Mouse (Mus musculus) neural tube, embryonic 12.5 days (tissue): ENCODE data around the gene Myo1d. TPM values are rescaled to one million over a fixed set of nuclear protein-coding genes. Genes with fewer than 3 reads are reported as not detected.
"Not testable (repeated sequence)": the region's sequence is repeated elsewhere in the genome, so short reads cannot be mapped to it uniquely, and the experiment has no call there.

Experiments
- ATAC-seq: fragments of 200-750 bp; cut with Nextera tagmentation; 2 replicates; pipeline ENCODE4 v1.8.0; 2017; ENCODE audit warnings: low read depth, mild to moderate bottlenecking, moderate TSS enrichment, moderate library complexity; ENCODE audit not compliant: low FRiP score
- H3K27ac ChIP-seq: fragments of 300-500 bp; sonication (generic); 2 replicates; pipeline ENCODE4 v1.5.1; 2016
- H3K27me3 ChIP-seq: fragments of 300-500 bp; sonication (generic); replicated peaks from 2 replicates; pipeline ENCODE4 v1.6.1; 2016; ENCODE audit warnings: mild to moderate bottlenecking
- H3K36me3 ChIP-seq: fragments of 300-500 bp; sonication (generic); 2 replicates; pipeline ENCODE4 v1.6.1; 2016; ENCODE audit warnings: mild to moderate bottlenecking
- H3K4me1 ChIP-seq: fragments of 300-500 bp; sonication (generic); 2 replicates; pipeline ENCODE4 v1.6.1; 2016
- H3K4me2 ChIP-seq: fragments of 300-500 bp; sonication (generic); replicated peaks from 2 replicates; pipeline ENCODE4 v1.6.1; 2016; ENCODE audit warnings: mild to moderate bottlenecking
- H3K4me3 ChIP-seq: fragments of 300-500 bp; sonication (generic); 2 replicates; pipeline ENCODE4 v1.5.1; 2016
- H3K9ac ChIP-seq: fragments of 300-500 bp; sonication (generic); 2 replicates; pipeline ENCODE4 v1.6.1; 2016; ENCODE audit warnings: mild to moderate bottlenecking
- H3K9me3 ChIP-seq: fragments of 300-500 bp; sonication (generic); 2 replicates; pipeline ENCODE4 v1.6.1; 2016; ENCODE audit warnings: mild to moderate bottlenecking
- WGBS: fragments of 180-500 bp; shearing (Covaris S2); methylation state at CpG from one replicate; pipeline ENCODE4 v1.1.7; 2016; 5-methylcytosine and 5-hydroxymethylcytosine counted together
- polyA plus RNA-seq: library from polyadenylated mRNA; unstranded; fragments of >200 nt; fragmentation: Nextera tagmentation; extraction: Ambion mirVana; gene quantifications from 2 replicates; pipeline ENCODE4 v1.2.1, GENCODE M21; 2016

The Myo1d gene
- polyA plus RNA-seq, 1 experiment from 2014 or later = 2.2 TPM

- H3K9ac ChIP-seq, H3K4me1 ChIP-seq, ATAC-seq, H3K27me3 ChIP-seq, H3K4me2 ChIP-seq, H3K9me3 ChIP-seq, H3K4me3 ChIP-seq, H3K27ac ChIP-seq: not testable (repeated sequence)
- H3K36me3 ChIP-seq = peaks cover 77% of the 10 kb centered on the region
- WGBS = 91% methylated on average over 4 of the region's 4 CpGs
These were observed 316.2 kb downstream of the Myo1d start for GRCm38 (mm10) chr11:80463605-80464130.

GRCm38 (mm10) chr11:80453198-80453597 lies 326.6 kb downstream of the Myo1d start:
- H3K4me3 ChIP-seq = no peak overlapping the region
- H3K27ac ChIP-seq = no peak overlapping the region
- H3K4me1 ChIP-seq = no peaks in the 10 kb centered on the region
- H3K36me3 ChIP-seq = peaks cover 39% of the 10 kb centered on the region
- H3K27me3 ChIP-seq = no peaks in the 10 kb centered on the region
- H3K4me2 ChIP-seq = no peak overlapping the region
- H3K9me3 ChIP-seq = no peaks in the 10 kb centered on the region
- no peak for ATAC-seq
- 100% methylated on average over 1 of the region's 1 CpGs for WGBS
- H3K9ac ChIP-seq = no peak overlapping the region

- no peak for ATAC-seq
- 89% methylated on average over 3 of the region's 3 CpGs for WGBS
- peaks cover 38% of the 10 kb centered on the region for H3K36me3 ChIP-seq
These were observed 327.6 kb downstream of the Myo1d start for GRCm38 (mm10) chr11:80452242-80452641.

GRCm38 (mm10) chr11:80449859-80450258 lies 330.0 kb downstream of the Myo1d start:
- H3K9me3 ChIP-seq = no peaks in the 10 kb centered on the region
- no peaks in the 10 kb centered on the region for H3K27me3 ChIP-seq
- WGBS = 93% methylated on average over 2 of the region's 2 CpGs
- no peak overlapping the region for H3K4me2 ChIP-seq
- no peak overlapping the region for H3K27ac ChIP-seq
- H3K4me3 ChIP-seq = no peak overlapping the region
- no peaks in the 10 kb centered on the region for H3K4me1 ChIP-seq
- no peak overlapping the region for H3K9ac ChIP-seq
- H3K36me3 ChIP-seq = peaks cover 49% of the 10 kb centered on the region
- ATAC-seq = no peak

More at GRCm38 (mm10) chr11:80452242-80452641, 327.6 kb downstream of the Myo1d start:
- no peak overlapping the region for H3K4me3 ChIP-seq
- no peak overlapping the region for H3K9ac ChIP-seq
- no peaks in the 10 kb centered on the region for H3K27me3 ChIP-seq
- no peaks in the 10 kb centered on the region for H3K9me3 ChIP-seq
- no peak overlapping the region for H3K27ac ChIP-seq
- H3K4me2 ChIP-seq = no peak overlapping the region
- no peaks in the 10 kb centered on the region for H3K4me1 ChIP-seq

GRCm38 (mm10) chr11:80446916-80447315 lies 332.9 kb downstream of the Myo1d start:
- Histone ChIP-seq H3K27me3 (no peaks in the 10 kb centered on the region), H3K27ac (no peak overlapping the region), H3K4me2 (no peak overlapping the region), H3K9me3 (no peaks in the 10 kb centered on the region), H3K4me3 (no peak overlapping the region), H3K4me1 (no peaks in the 10 kb centered on the region), H3K9ac (no peak overlapping the region), H3K36me3 (peaks cover 52% of the 10 kb centered on the region)
- 97% methylated on average over 3 of the region's 3 CpGs for WGBS
- ATAC-seq = no peak

Other genes with a start within 250 kb of the Myo1d start
- gene Tmem98, start 30.1 kb upstream of the Myo1d start, polyA plus RNA-seq = 55.4 and 58.6 TPM in 2 replicates
- not detected in 2 replicates for gene Spaca3, start 78.3 kb upstream of the Myo1d start, polyA plus RNA-seq